Mouse (Mus musculus) liver, adult 2 months (tissue): Measurements from ENCODE around the gene Wdhd1. TPM values are rescaled to one million over a fixed set of nuclear protein-coding genes. Genes with fewer than 3 reads are reported as not detected.
A peak's percentile ranks its signal among the peaks of the same experiment; 100 is the strongest.

Experiments
- DNase-seq: peaks from one replicate; pipeline ENCODE4 v3.0.0-alpha.2; 2011; ENCODE audit warnings: low read depth, low spot score; ENCODE audit errors: extremely low read depth
- H3K27ac ChIP-seq: fragments of 200-500 bp; replicated peaks from 2 replicates; pipeline ENCODE4 v1.5.1; 2012; ENCODE audit warnings: low read depth, mild to moderate bottlenecking, control low read depth, inconsistent platforms, low read length; ENCODE audit not compliant: insufficient read depth
- H3K27me3 ChIP-seq: fragments of 200-500 bp; 2 replicates; pipeline ENCODE4 v1.6.1; 2012; ENCODE audit warnings: mild to moderate bottlenecking, moderate library complexity, low read length, inconsistent platforms; ENCODE audit not compliant: control insufficient read depth, insufficient read depth
- H3K36me3 ChIP-seq: fragments of 200-500 bp; 2 replicates; pipeline ENCODE4 v1.6.1; 2012; ENCODE audit warnings: low read length, inconsistent platforms; ENCODE audit not compliant: control insufficient read depth, insufficient read depth
- H3K4me1 ChIP-seq: fragments of 200-500 bp; 2 replicates; pipeline ENCODE4 v1.6.1; 2011; ENCODE audit warnings: low read length; ENCODE audit not compliant: control insufficient read depth, insufficient read depth
- H3K4me3 ChIP-seq: fragments of 200-500 bp; 2 replicates; pipeline ENCODE4 v1.5.1; 2011; ENCODE audit warnings: low read depth, mild to moderate bottlenecking, control low read depth, low read length, moderate library complexity; ENCODE audit not compliant: insufficient read depth
- H3K79me2 ChIP-seq: fragments of 200-500 bp; 2 replicates; pipeline ENCODE4 v1.6.1; 2012; ENCODE audit warnings: inconsistent platforms, mild to moderate bottlenecking, low read length, moderate library complexity; ENCODE audit not compliant: control insufficient read depth, insufficient read depth
- H3K9ac ChIP-seq: fragments of 200-500 bp; 2 replicates; pipeline ENCODE4 v1.6.1; 2012; ENCODE audit warnings: low read depth, mild to moderate bottlenecking, control low read depth, inconsistent platforms, low read length
- CTCF ChIP-seq: fragments of 200-500 bp; IDR thresholded peaks from 2 replicates; pipeline ENCODE4 v1.5.1; 2011; ENCODE audit warnings: low read depth, low read length, control low read depth
- POLR2A ChIP-seq: fragments of 200-500 bp; IDR thresholded peaks from 2 replicates; pipeline ENCODE4 v1.6.1; 2011; ENCODE audit warnings: low read length, control low read depth; ENCODE audit not compliant: insufficient read depth; ENCODE audit errors: extremely low read depth
- WGBS: fragments of 180-500 bp; shearing (Covaris S2); methylation state at CpG from one replicate; pipeline ENCODE4 v1.1.7; 2018; 5-methylcytosine and 5-hydroxymethylcytosine counted together
- polyA plus RNA-seq: library from polyadenylated mRNA; depleted of rRNA; stranded (reverse); fragments of >200 nt; gene quantifications from 2 replicates; pipeline ENCODE4 v1.2.3, GENCODE M21; 2012
- total RNA-seq: library from RNA; depleted of rRNA; stranded (reverse); fragments of >200 nt; gene quantifications from 2 replicates; pipeline ENCODE4 v1.2.3, GENCODE M21; 2014

Wdhd1 gene
- total and polyA plus RNA-seq, 2 experiments: 0.21 to 1.0 TPM

- Histone ChIP-seq H3K4me1 (peaks cover 3% of the 10 kb centered on the region; the same call in 1 of the 2 replicates), H3K4me3 (no peak overlapping the region), H3K27ac (no peak overlapping the region), H3K36me3 (no peaks in the 10 kb centered on the region), H3K27me3 (no peaks in the 10 kb centered on the region), H3K79me2 (no peaks in the 10 kb centered on the region), H3K9ac (no peak overlapping the region)
- TF ChIP-seq POLR2A (no peak), CTCF (no peak)
- no peak for DNase-seq
- 93% methylated on average over 3 of the region's 3 CpGs for WGBS
Observed at GRCm38 (mm10) chr14:47206601-47207000, 70.1 kb downstream of the Wdhd1 start.

- no peaks in the 10 kb centered on the region for H3K79me2 ChIP-seq
- 52% methylated on average over 5 of the region's 5 CpGs for WGBS
Observed at GRCm38 (mm10) chr14:47205270-47205972, 71.2 kb downstream of the Wdhd1 start.

GRCm38 (mm10) chr14:47197340-47197739 lies 79.3 kb downstream of the Wdhd1 start:
- WGBS: 47% methylated on average over 3 of the region's 3 CpGs
- peaks cover 7% of the 10 kb centered on the region for H3K4me1 ChIP-seq

More at GRCm38 (mm10) chr14:47205270-47205972, 71.2 kb downstream of the Wdhd1 start:
- H3K27me3 ChIP-seq: no peaks in the 10 kb centered on the region
- TF ChIP-seq POLR2A: no peak
- no peak for TF ChIP-seq CTCF
- no peak overlapping the region for H3K4me3 ChIP-seq
- peak; percentile 92 for DNase-seq
- no peak overlapping the region for H3K9ac ChIP-seq
- peaks cover 3% of the 10 kb centered on the region; the same call in 1 of the 2 replicates for H3K4me1 ChIP-seq
- H3K27ac ChIP-seq: peak overlapping the region; percentile 79
- H3K36me3 ChIP-seq: no peaks in the 10 kb centered on the region

GRCm38 (mm10) chr14:47196711-47197110 lies 79.9 kb downstream of the Wdhd1 start:
- H3K27ac ChIP-seq: peak overlapping the region; percentile 59
- H3K4me3 ChIP-seq: no peak overlapping the region
- no peaks in the 10 kb centered on the region for H3K36me3 ChIP-seq
- peak; percentile 94 for DNase-seq
- no peaks in the 10 kb centered on the region for H3K79me2 ChIP-seq
- peaks cover 7% of the 10 kb centered on the region for H3K4me1 ChIP-seq
- H3K27me3 ChIP-seq: no peaks in the 10 kb centered on the region
- WGBS: 22% methylated on average over 8 of the region's 8 CpGs
- H3K9ac ChIP-seq: no peak overlapping the region
- TF ChIP-seq POLR2A: no peak
- TF ChIP-seq CTCF: no peak

More at GRCm38 (mm10) chr14:47197340-47197739, 79.3 kb downstream of the Wdhd1 start:
- peak overlapping the region; percentile 59 for H3K27ac ChIP-seq
- no peaks in the 10 kb centered on the region for H3K36me3 ChIP-seq
- no peaks in the 10 kb centered on the region for H3K79me2 ChIP-seq
- no peak overlapping the region for H3K4me3 ChIP-seq
- no peaks in the 10 kb centered on the region for H3K27me3 ChIP-seq
- TF ChIP-seq POLR2A: no peak
- no peak for TF ChIP-seq CTCF
- no peak for DNase-seq
- 0 out of 2 replicates have a peak overlapping the region, but pooled peaks have one; percentile 40 for H3K9ac ChIP-seq

- Histone ChIP-seq H3K4me1 (peaks cover 12% of the 10 kb centered on the region), H3K36me3 (no peaks in the 10 kb centered on the region), H3K79me2 (peaks cover under 1% of the 10 kb centered on the region; the same call in 1 of the 2 replicates), H3K9ac (no peak overlapping the region), H3K27ac (no peak overlapping the region), H3K27me3 (no peaks in the 10 kb centered on the region), H3K4me3 (no peak overlapping the region)
- DNase-seq: no peak
- TF ChIP-seq POLR2A: no peak
- peak; percentile 39; the same call in 1 of the 2 replicates for TF ChIP-seq CTCF
- 69% methylated on average over 4 of the region's 4 CpGs for WGBS
Observed at GRCm38 (mm10) chr14:47194096-47194495, 82.6 kb downstream of the Wdhd1 start.

GRCm38 (mm10) chr14:47193506-47193905 lies 83.2 kb downstream of the Wdhd1 start:
- Histone ChIP-seq H3K79me2 (peaks cover 6% of the 10 kb centered on the region; the same call in 1 of the 2 replicates), H3K36me3 (no peaks in the 10 kb centered on the region), H3K9ac (no peak overlapping the region), H3K4me3 (no peak overlapping the region), H3K4me1 (peaks cover 12% of the 10 kb centered on the region), H3K27me3 (no peaks in the 10 kb centered on the region), H3K27ac (no peak overlapping the region)
- TF ChIP-seq POLR2A (no peak), CTCF (no peak)
- no peak for DNase-seq
- 86% methylated on average over 6 of the region's 6 CpGs for WGBS
